Mouse (Mus musculus) A20 (cell line): ENCODE data around the gene Ptprj.

ENCODE experiments used
- DNase-seq: peaks from one replicate; pipeline ENCODE4 v3.0.0-alpha.2; 2011; ENCODE audit warnings: low read depth, low spot score

Ptprj gene

GRCm38 (mm10) chr2:90559688-90560196 lies 20.7 kb downstream of the Ptprj start:
- no peak for DNase-seq

- DNase-seq, result no peak
These were observed 21.3 kb downstream of the Ptprj start for GRCm38 (mm10) chr2:90559015-90559687.

DNA sequence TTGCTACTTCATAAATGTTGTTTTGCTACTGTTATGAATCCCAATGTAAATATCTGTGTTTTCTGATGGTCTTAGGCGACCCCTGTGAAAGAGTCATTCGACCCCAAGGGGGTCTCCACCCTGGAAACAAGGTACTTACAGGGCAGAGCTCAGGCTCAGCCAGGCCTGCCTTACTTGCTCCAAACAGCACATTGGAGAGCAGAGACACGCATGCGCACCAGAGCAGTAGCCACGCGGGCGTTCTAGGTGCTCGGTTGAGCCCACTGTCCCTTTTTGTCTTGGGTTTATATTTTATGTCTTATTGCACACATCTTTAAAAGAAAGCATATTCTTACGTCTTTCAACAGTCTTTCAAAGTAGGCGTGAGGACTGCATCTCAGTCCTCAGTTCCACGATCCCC lies 22.1 kb downstream of the Ptprj start:
- DNase-seq, result no peak

DNA sequence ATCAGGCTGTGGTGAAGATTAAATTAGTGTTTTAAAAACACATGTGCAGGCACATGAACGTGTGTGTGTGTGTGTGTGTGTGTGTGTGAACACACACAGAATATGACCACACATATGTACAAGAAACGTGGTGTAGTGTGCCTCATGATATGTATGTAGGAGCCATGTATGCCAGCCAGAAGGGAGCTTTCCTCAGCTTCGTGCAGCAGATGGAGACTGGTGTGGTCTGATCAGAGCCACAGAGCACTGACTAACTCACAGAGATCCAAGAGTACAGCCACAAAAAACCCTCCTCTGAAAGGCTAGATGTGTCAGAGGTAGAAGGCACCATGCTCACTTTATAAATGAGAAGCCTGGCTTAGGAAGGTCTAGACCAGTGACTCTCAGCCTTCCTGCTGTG lies 22.5 kb downstream of the Ptprj start:
- DNase-seq, result no peak

- DNase-seq, result no peak
These were observed 24.7 kb downstream of the Ptprj start for GRCm38 (mm10) chr2:90555744-90556143.

DNA sequence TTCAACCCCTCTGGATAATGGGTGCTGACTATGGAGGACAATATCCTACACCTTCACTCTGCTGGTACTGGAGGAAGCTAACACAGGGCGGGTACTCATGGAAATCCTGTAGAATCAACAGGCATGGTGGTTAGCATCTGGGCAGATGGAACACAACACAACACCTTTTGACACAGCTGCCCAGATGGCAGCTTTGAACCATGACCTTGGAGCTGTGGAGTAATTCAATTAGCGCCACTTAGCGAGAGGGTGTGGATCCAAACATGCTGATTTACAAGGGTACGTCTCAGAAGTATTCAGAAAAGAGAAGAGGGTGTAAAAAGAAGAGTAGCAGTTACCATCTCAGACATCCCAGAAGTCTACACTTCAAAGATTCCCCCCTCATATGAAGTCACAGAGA lies 25.6 kb downstream of the Ptprj start:
- no peak for DNase-seq

GRCm38 (mm10) chr2:90553861-90554260 lies 26.6 kb downstream of the Ptprj start:
- DNase-seq, result no peak

DNA sequence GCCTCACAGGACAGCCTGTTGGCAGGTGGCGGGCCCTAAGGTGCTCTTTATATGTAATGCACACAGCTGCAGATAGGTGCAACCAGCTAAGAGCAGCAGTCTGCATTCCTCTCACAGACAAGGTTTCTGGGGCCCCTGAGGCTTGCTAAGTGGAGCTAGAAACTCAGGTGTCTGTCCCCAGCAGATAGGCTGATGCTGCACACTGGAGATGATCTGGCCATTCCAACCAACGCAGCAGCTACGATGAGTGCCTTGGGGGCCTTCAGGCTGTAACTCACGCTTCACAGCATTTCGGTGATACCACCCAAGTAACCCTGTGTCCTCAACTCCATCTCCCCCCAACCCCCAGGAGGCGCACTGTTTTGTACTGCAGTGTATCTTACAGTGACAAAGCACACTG lies 29.8 kb downstream of the Ptprj start:
- DNase-seq, result no peak

DNA sequence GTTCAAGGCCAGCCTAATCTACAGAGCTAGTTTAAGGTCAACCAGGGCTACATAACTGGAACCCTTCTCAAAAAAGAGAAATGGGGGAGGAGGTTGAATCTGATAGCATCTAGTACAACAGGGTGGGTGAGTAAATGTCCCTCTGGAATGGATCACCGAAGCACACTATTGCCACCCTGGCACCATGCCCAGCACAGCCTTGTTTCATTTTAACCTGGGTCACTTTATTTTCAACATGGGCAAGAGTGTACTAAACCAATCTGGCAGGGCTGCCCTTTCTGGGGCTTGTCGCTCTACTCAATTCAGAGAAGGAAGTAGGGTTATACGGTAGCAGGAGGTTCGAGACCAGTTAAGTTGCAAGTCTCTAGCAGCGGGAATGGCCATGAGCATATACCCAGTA lies 31.9 kb downstream of the Ptprj start:
- no peak for DNase-seq

GRCm38 (mm10) chr2:90547144-90547609 lies 33.3 kb downstream of the Ptprj start:
- peak; percentile 85 for DNase-seq

DNA sequence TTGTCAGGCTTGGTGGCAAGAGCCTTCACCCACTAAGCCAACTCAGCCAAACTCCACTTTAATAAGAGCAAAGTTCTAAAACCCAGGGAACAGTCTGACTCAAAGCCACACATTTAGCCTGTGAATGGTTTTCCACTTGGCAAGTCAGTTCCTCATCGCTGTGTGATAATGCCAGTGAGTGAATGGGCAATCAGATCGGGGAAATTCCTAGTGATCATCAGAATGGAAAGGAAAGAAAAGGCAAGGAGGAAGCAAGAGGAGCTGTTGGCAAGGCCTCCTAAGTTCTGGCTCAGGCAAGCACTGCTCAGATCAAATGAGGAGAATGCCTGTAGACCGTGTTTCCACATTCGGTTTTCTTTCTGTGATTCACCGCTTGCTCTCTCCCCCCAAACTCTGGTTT lies 35.2 kb downstream of the Ptprj start:
- DNase-seq, result no peak

DNA sequence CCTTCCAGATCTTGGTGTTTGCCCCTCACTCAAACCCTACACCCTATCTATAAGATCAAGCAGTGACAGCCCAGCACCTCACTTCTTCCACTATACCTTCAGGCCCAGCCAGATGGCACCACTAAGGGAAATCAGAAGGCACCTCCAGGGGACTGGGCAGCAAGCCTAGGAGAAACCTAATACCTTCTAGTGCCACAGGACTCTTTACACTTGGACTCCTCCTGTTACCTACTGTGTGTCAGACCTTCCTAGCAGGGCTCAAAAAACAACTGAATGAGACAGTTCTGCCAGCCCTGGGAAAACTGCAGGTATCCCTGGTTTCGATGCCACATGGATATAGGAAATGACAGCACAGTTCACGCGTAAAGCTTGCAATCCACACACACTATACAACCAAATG lies 36.5 kb downstream of the Ptprj start:
- no peak for DNase-seq

DNA sequence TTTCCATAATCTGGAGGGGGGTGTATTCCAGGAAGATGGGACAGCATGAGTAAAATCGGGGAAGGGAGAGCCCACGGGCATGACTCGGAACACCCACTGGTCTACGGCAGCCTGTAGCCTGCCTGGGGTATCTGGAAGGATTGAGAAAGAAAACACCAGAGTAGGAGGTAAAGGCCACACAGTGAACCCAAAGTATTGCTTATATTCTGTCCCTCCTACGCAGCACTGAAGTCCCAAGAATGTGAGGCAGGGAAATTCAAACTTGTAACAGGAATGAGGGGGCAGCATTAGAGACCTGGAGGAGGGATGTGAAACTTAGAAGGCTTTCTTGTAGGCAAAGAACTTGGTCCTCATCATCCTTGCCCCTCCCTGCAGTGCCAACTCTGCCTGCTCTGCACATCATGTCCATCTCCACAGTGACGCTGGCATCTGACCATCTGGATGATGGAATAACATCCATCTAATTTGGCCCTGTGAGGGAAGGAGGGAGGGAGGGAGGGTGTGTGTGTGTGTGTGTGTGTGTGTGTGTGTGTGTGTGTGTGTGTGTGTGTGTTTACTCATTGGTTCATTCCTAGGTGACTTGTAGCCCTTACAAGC lies 37.2 kb downstream of the Ptprj start:
- no peak for DNase-seq

GRCm38 (mm10) chr2:90542656-90543055 lies 37.8 kb downstream of the Ptprj start:
- no peak for DNase-seq

DNA sequence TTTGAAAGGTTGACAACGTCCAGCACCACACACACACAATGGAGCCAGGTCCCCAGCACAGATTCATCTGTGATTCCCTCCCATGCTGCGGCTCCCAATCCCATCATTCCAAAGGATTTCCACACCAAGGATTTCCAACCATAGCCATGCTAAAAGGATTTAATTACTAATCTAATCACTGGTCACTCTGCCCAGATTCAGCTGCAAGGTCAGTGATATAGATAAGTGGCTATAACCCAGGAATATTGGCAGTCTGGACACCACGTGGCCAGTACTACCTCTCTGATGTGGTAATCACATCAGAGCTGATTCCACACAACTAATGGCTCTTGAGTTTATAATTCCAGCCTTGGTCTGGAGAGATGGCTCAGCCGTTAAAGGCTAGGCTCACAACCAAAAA lies 41.2 kb downstream of the Ptprj start:
- DNase-seq, result no peak

- no peak for DNase-seq
These were observed 43.2 kb downstream of the Ptprj start for GRCm38 (mm10) chr2:90537244-90537643.

DNA sequence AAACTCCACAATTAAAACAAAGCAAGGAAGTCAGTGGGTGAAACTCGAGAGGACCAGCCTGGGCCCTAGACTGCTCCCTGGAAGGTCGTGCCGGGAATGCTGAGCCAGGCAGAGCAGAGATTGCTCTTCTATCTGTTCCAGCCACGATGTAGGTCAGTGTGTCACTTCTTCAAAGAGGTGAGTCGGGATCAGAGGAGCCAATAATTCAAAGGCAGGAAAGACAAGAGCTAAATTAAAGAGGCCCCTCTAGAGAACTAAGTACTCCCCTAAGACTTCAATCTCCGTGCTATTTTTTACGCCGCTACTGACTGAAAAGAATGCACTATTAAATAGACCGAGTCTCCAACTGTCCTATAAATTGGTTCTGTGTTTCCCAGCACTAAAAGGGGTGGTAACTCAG lies 43.9 kb downstream of the Ptprj start:
- DNase-seq, result no peak

DNA sequence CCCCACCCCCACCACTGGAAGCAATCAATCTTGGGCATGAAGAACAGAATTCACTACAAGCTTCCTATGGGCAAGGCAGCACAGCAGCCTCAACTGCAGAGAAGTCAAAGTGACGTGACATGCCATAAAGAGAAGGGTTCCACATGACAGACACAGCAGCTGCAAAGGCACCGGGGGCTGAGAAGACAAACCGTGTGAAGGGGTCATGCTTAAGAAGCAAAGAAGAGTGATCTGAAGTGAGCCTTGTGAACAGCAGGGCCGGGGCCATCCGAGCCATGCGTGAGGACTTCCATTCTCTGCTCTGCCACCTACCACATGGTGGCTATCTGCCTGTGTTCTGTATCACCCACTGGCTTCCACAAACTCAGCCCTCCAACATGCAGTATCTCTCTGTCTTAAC lies 45.7 kb downstream of the Ptprj start:
- no peak for DNase-seq

DNA sequence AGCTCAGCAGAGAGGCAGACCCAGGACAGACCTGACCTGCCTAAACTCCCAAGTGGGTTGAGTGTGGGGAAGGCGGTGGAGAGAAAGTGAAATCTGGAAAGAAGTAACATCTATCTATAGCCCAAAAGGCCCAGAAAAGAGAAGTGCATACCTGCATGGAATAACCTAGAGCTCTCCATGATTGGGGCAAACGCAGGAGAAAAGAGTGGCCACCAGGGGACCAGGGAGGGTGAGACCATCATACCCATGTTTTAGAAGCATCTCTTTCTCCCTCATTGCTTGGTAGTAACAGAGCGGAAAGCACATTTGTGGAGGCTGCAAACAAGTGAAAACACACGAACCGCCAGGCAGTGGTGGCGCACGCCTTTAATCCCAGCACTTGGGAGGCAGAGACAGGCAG lies 46.5 kb downstream of the Ptprj start:
- no peak for DNase-seq

GRCm38 (mm10) chr2:90532095-90532494 lies 48.4 kb downstream of the Ptprj start:
- DNase-seq, result no peak

DNA sequence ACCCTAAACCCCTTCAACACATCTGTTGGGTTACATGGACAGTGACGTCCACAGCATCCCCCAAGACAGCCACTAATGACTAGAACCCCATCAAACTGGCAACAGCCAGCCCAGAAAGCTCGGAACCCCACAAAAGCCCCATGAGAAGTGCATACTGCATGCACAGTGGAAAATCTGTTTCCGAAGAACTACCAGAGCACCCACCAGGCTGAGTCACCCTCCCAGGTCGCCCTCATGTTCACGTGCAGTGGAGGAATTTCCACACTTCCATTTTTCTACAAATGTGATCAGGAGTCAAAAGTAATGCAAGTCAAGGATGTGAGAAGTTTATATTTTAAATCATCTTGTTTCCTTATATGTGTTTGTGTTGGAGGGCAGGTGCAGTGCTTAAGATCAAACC lies 52.3 kb downstream of the Ptprj start:
- no peak for DNase-seq

GRCm38 (mm10) chr2:90526971-90527370 lies 53.5 kb downstream of the Ptprj start:
- no peak for DNase-seq

DNA sequence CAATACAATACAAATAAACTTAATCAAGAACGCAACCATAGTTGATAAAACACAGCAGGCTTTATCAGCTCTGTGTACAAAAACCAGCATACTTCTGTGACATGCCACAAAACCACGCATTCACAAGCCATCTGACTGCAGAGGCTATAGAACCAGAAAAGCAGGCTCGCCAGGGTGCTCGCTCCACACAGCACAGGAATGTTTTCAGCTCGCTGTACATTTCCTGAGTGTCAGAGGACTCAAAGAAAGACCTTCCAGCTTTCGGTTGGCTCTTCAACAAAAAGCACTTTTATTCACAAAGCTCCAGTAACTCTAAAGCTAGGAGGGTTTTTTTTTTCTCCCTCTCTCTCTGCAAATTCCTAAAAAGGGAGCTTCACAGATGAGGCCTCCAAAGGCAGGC lies 53.9 kb downstream of the Ptprj start:
- no peak for DNase-seq
